Mouse (Mus musculus) CD4-positive, CD25-positive, alpha-beta regulatory T cell, adult 9 weeks (primary cell): Measurements from ENCODE around the gene Pdlim5. TPM values are rescaled to one million over a fixed set of nuclear protein-coding genes. Genes with fewer than 3 reads are reported as not detected.

Experiments used
- polyA plus RNA-seq: library from polyadenylated mRNA; unstranded; fragments of 100-300 nt; shearing (Covaris generic); gene quantifications from one replicate; pipeline ENCODE4 v1.2.1, GENCODE M21; 2017

The Pdlim5 gene
- 44.8 TPM for polyA plus RNA-seq

GRCm38 (mm10) chr3:142395520-142396193, at the start of gene Pdlim5:
Pdlim5 (minus strand) TSS chr3:142395696.

Other genes starting within 250 kb of the Pdlim5 start
- gene Bmpr1b, start 226.3 kb downstream of the Pdlim5 start, polyA plus RNA-seq, result not detected
- 52.8 TPM for gene Gbp5, start 98.3 kb upstream of the Pdlim5 start, polyA plus RNA-seq
- gene Gbp7, start 134.6 kb upstream of the Pdlim5 start, polyA plus RNA-seq, result 211 TPM
- 101 TPM for gene Gbp3, start 164.3 kb upstream of the Pdlim5 start, polyA plus RNA-seq
- gene Gbp2b, start 199.2 kb upstream of the Pdlim5 start, polyA plus RNA-seq, result 26.8 TPM
- gene Gbp2, start 224.9 kb upstream of the Pdlim5 start, polyA plus RNA-seq, result 102 TPM